Mouse (Mus musculus): ENCODE data around the gene Galnt18.

- no peak for TF ChIP-seq CTCF (IDR thresholded peaks at IDR 0.05; ENCODE audit: low read depth)
- TF ChIP-seq EP300 (IDR thresholded peaks at IDR 0.05; ENCODE audit: low read depth), result no peak
These were observed 3.6 kb downstream of the Galnt18 start for GRCm38 (mm10) chr7:111776160-111776559.
